Mouse (Mus musculus) CD4-positive, CD25-positive, alpha-beta regulatory T cell, adult 4 months (primary cell): ENCODE results near the gene Cdyl2. TPM values are rescaled to one million over a fixed set of nuclear protein-coding genes. Genes with fewer than 3 reads are reported as not detected.

Experiments
- ATAC-seq: one replicate; pipeline ENCODE4 v1.8.0; 2017
- polyA plus RNA-seq, 2 experiments: library from polyadenylated mRNA; unstranded; fragments of 100-300 nt; shearing (Covaris generic); gene quantifications; one replicate each; pipeline ENCODE4 v1.2.1; 2017

Gene Cdyl2
- polyA plus RNA-seq, 2 experiments from 2014 or later: 11.2 to 18.0 TPM

- ATAC-seq: no peak
Measured at GRCm38 (mm10) chr8:116670604-116671003, 62.2 kb downstream of the Cdyl2 start.

GRCm38 (mm10) chr8:116668977-116669376 lies 63.8 kb downstream of the Cdyl2 start:
- ATAC-seq: no peak

GRCm38 (mm10) chr8:116666781-116667325 lies 65.9 kb downstream of the Cdyl2 start:
- no peak for ATAC-seq

- no peak for ATAC-seq
Measured at GRCm38 (mm10) chr8:116661521-116661920, 71.3 kb downstream of the Cdyl2 start.

GRCm38 (mm10) chr8:116656811-116657210 lies 76.0 kb downstream of the Cdyl2 start:
- ATAC-seq: no peak

GRCm38 (mm10) chr8:116654881-116655280 lies 77.9 kb downstream of the Cdyl2 start:
- no peak for ATAC-seq

- no peak for ATAC-seq
Measured at GRCm38 (mm10) chr8:116652949-116653348, 79.8 kb downstream of the Cdyl2 start.

GRCm38 (mm10) chr8:116649975-116650725 lies 82.6 kb downstream of the Cdyl2 start:
- no peak for ATAC-seq

GRCm38 (mm10) chr8:116645376-116645775 lies 87.4 kb downstream of the Cdyl2 start:
- peak; percentile 68 for ATAC-seq

- ATAC-seq: no peak
Measured at GRCm38 (mm10) chr8:116640925-116641324, 91.9 kb downstream of the Cdyl2 start.

GRCm38 (mm10) chr8:116637998-116638397 lies 94.8 kb downstream of the Cdyl2 start:
- ATAC-seq: peak; percentile 83

- no peak for ATAC-seq
Measured at GRCm38 (mm10) chr8:116637193-116637592, 95.6 kb downstream of the Cdyl2 start.

- no peak for ATAC-seq
Measured at GRCm38 (mm10) chr8:116636396-116636795, 96.4 kb downstream of the Cdyl2 start.

- peak; percentile 44 for ATAC-seq
Measured at GRCm38 (mm10) chr8:116635972-116636371, 96.8 kb downstream of the Cdyl2 start.

GRCm38 (mm10) chr8:116635261-116635660 lies 97.5 kb downstream of the Cdyl2 start:
- peak; percentile 59 for ATAC-seq

- ATAC-seq: no peak
Measured at GRCm38 (mm10) chr8:116634436-116634835, 98.4 kb downstream of the Cdyl2 start.

GRCm38 (mm10) chr8:116633470-116634150 lies 99.2 kb downstream of the Cdyl2 start:
- ATAC-seq: no peak

- ATAC-seq: no peak
Measured at GRCm38 (mm10) chr8:116630066-116630465, 102.7 kb downstream of the Cdyl2 start.

GRCm38 (mm10) chr8:116628975-116629374 lies 103.8 kb downstream of the Cdyl2 start:
- no peak for ATAC-seq

GRCm38 (mm10) chr8:116627854-116628479 lies 104.8 kb downstream of the Cdyl2 start:
- ATAC-seq: no peak

GRCm38 (mm10) chr8:116623591-116623990 lies 109.2 kb downstream of the Cdyl2 start:
- ATAC-seq: no peak

- no peak for ATAC-seq
Measured at GRCm38 (mm10) chr8:116622326-116622725, 110.5 kb downstream of the Cdyl2 start.
